Mouse (Mus musculus) liver, adult 2 months (tissue): ENCODE data around the gene H2-Ab1.

Experiments
- CTCF ChIP-seq: fragments of 200-500 bp; IDR thresholded peaks from 2 replicates; pipeline ENCODE4 v1.5.1; 2011; ENCODE audit warnings: low read depth, low read length, control low read depth
- POLR2A ChIP-seq: fragments of 200-500 bp; IDR thresholded peaks from 2 replicates; pipeline ENCODE4 v1.6.1; 2011; ENCODE audit warnings: low read length, control low read depth; ENCODE audit not compliant: insufficient read depth; ENCODE audit errors: extremely low read depth

- TF ChIP-seq POLR2A, result no peak
- no peak for TF ChIP-seq CTCF
These were observed 27.9 kb downstream of the H2-Ab1 start for GRCm38 (mm10) chr17:34285371-34285770.
